Mouse (Mus musculus): Measurements from ENCODE around the gene Homez. TPM values are rescaled to one million over a fixed set of nuclear protein-coding genes. Genes with fewer than 3 reads are reported as not detected.
A peak's percentile ranks its signal among the peaks of the same experiment; 100 is the strongest.

Homez gene
- polyA plus RNA-seq, 1 experiment from 2014 or later: 16.4 TPM

DNA sequence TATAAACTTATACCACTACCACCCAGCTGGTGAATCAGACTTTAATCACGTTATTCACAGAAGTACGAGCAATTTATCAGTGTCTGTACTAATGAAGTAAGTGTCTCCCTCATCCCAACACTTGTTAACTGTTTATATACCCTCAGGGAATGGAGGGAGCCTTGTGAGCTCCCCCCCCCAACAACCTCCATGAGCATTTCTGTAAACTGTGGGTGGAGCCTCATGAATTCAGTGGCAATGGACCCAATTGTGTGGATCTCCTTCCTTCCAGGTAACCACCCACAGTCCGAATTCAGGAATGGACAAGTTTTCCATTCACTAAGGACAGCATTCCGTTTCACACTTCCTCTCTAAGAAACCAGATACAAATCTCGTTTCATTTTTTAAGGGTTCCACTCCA is 5.1 kb downstream of the Homez start:
- WGBS: 91% methylated on average over 5 of the region's 5 CpGs

DNA sequence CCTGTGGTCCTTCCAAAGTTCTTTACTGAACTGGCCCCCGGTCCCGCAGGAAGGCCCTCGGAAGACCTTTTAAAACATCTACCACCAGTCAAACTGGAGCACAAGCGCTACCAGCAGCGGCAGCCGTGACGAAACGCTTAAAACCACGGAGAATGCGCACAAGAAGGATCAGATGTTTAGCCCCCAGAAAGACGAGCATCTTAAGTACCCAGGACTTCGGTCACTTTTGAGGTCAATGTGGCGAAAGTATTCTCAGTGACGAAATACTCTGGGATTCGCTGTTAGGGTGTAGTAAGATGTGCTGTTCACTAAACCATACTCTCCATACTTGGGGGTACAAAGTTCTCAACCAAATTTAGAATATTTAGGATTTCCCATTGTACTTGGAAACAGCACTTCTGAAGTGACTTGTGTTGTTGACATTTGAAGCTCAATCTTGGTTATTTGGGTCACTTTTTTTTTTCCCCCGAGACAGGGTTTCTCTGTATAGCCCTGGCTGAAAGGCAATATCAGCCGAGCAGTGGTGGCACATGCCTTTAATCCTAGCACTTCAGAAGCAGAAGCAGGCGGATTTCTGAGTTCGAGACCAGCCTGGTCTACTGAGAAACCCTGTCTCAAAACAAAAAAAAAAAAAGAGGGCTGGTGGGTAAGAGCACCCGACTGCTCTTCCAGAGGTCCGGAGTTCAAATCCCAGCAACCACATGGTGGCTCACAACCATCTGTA is 6.3 kb downstream of the Homez start:
- Histone ChIP-seq H3K4me1 (peaks cover 14% of the 10 kb centered on the region), H3K9ac (replicated peaks) (peak overlapping the region; percentile 58), H3K27me3 (no peaks in the 10 kb centered on the region; the same call in 1 of the 2 replicates), H3K27ac (replicated peaks) (peak overlapping the region; percentile 80), H3K4me2 (replicated peaks) (peak overlapping the region; percentile 73), H3K9me3 (no peaks in the 10 kb centered on the region), H3K4me3 (peak overlapping the region; percentile 93), H3K36me3 (no peaks in the 10 kb centered on the region)
- 18% methylated on average over 21 of the region's 21 CpGs for WGBS
- peak; percentile 18 for ATAC-seq (ENCODE audit: low FRiP score, low read depth)

More for the DNA sequence above, 5.1 kb downstream of the Homez start:
- no peaks in the 10 kb centered on the region; the same call in 1 of the 2 replicates for H3K27me3 ChIP-seq
- H3K9ac ChIP-seq (replicated peaks): no peak overlapping the region
- no peak overlapping the region for H3K4me2 ChIP-seq (replicated peaks)
- H3K4me1 ChIP-seq: peaks cover 14% of the 10 kb centered on the region
- no peak overlapping the region for H3K27ac ChIP-seq (replicated peaks)
- no peak overlapping the region for H3K4me3 ChIP-seq
- no peaks in the 10 kb centered on the region for H3K9me3 ChIP-seq
- ATAC-seq (ENCODE audit: low FRiP score, low read depth): no peak
- H3K36me3 ChIP-seq: no peaks in the 10 kb centered on the region

DNA sequence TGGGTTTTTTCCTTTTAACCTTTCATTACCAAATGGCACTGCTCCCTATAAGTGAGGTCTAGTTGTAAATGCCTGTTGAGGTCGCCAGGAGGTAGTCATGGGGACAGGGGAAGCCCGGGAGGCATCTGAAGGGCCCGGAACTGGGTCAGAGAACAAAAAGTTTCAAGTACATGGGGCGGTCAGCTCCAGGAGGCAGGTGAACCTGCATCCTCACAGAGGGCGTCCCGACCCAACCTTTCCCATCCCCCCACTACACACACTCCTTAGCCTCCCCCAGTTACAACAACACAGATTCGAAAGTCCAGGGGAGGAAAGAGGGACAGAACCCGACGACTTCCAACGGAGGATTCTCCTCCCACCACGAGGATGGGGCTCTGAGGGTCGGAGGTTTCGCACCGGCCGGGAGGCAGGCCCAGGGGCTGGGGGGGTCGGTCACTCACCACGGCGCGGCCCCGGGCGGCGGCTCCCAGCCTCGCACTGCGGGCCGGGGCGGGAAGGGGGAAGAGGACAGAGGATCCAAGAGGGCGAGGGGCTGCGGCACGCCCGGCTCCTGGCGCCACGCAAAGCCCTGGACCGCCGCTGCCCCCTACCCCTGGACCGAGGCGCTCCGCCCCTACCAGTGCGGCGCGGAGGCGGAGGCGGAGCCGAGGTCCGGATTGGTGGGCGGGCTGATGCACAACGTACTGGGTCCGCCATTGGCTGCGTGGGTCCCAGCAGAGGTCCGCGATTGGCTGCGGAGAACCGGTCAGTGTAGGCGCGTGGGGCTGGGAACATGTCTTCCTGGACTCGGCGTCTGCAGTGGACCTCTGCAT is 7.1 kb downstream of the Homez start:
- under 1% methylated on average over 56 of the region's 56 CpGs for whole genome bisulfite sequencing
- no peaks in the 10 kb centered on the region for H3K9me3 ChIP-seq
- H3K4me3 ChIP-seq: peak overlapping the region; percentile 93
- no peaks in the 10 kb centered on the region for H3K36me3 ChIP-seq
- peaks cover 14% of the 10 kb centered on the region for H3K4me1 ChIP-seq
- peak overlapping the region; percentile 80 for H3K27ac ChIP-seq (replicated peaks)
- no peaks in the 10 kb centered on the region; the same call in 1 of the 2 replicates for H3K27me3 ChIP-seq
- ATAC-seq (ENCODE audit: low FRiP score, low read depth): peak; percentile 100
- peak overlapping the region; percentile 96 for H3K9ac ChIP-seq (replicated peaks)
- peak overlapping the region; percentile 73 for H3K4me2 ChIP-seq (replicated peaks)

DNA sequence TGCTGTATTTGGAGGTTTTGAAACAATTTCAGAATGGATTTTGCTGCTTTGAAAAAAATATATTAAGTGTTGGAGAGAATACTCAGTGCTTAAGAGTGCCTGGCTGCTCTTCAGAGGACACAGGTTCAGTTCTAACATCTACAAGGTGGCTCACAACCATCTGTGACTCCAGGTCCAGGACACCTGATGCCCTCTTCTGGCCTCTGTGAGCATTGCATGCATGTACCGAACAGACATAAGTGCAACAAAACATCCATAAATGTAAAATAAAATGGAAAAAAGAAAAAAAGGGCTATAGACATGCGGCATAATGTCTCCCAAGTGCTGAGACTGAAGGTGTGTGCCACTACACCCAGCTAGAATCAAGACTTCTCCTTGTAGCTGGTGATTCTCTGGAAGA is 10.2 kb downstream of the Homez start:
- H3K27me3 ChIP-seq: no peaks in the 10 kb centered on the region; the same call in 1 of the 2 replicates
- H3K36me3 ChIP-seq: peaks cover 24% of the 10 kb centered on the region
- no peak overlapping the region for H3K9ac ChIP-seq (replicated peaks)
- no peak for ATAC-seq (ENCODE audit: low FRiP score, low read depth)
- no peak overlapping the region for H3K4me3 ChIP-seq
- H3K4me1 ChIP-seq: peaks cover 14% of the 10 kb centered on the region
- no peak overlapping the region for H3K27ac ChIP-seq (replicated peaks)
- WGBS: 39% methylated on average over 2 of the region's 2 CpGs
- no peaks in the 10 kb centered on the region for H3K9me3 ChIP-seq
- no peak overlapping the region for H3K4me2 ChIP-seq (replicated peaks)

DNA sequence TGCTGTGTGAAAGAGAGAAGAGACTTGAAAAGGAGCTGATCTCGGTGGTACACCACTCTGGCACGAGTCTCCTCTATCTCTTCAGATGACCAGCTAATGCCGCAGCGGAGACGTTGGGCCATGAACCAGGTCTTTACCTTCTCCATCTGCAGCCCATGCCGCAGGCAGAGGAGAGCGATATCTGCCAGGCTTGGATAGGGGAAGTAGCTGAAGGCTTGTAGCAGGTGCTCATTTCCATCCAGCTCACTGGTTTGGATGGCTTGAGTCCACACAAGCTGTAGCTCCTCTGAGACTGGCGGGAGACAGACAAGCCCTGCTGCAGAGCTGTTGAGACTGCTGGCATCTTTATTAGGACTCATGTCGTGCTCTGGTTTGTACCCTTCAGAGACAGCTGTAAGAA is 12.9 kb downstream of the Homez start:
- H3K9me3 ChIP-seq: no peaks in the 10 kb centered on the region
- H3K36me3 ChIP-seq: peaks cover 30% of the 10 kb centered on the region
- peaks cover 7% of the 10 kb centered on the region for H3K4me1 ChIP-seq
- no peak overlapping the region for H3K27ac ChIP-seq (replicated peaks)
- ATAC-seq (ENCODE audit: low FRiP score, low read depth): no peak
- WGBS: 89% methylated on average over 9 of the region's 9 CpGs
- no peak overlapping the region for H3K4me3 ChIP-seq
- H3K4me2 ChIP-seq (replicated peaks): no peak overlapping the region
- no peaks in the 10 kb centered on the region for H3K27me3 ChIP-seq
- H3K9ac ChIP-seq (replicated peaks): no peak overlapping the region

DNA sequence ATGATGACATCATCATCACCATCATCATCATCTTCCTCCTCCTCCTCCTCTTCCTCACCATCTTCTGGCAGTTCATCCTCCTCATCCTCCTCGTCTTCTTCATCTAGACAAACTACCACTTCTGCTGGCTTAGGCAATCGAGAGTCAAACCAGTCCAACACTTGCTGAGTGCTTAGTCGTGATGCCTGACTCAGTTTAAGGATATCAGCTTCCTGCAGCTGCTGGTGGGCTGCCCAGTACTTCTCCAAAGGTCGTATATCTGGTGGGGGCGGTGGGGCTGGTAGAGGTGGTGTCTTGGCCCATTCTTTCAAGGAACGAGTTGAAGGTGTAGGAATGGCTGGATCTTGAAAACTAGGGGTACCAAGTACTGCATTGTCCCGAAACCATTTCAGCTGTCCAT is 14.1 kb downstream of the Homez start:
- Histone ChIP-seq H3K27me3 (no peaks in the 10 kb centered on the region), H3K4me3 (no peak overlapping the region), H3K9ac (replicated peaks) (no peak overlapping the region), H3K9me3 (no peaks in the 10 kb centered on the region), H3K27ac (replicated peaks) (no peak overlapping the region), H3K4me2 (replicated peaks) (no peak overlapping the region), H3K36me3 (peaks cover 30% of the 10 kb centered on the region), H3K4me1 (no peaks in the 10 kb centered on the region)
- 94% methylated on average over 7 of the region's 7 CpGs for WGBS
- no peak for ATAC-seq (ENCODE audit: low FRiP score, low read depth)

DNA sequence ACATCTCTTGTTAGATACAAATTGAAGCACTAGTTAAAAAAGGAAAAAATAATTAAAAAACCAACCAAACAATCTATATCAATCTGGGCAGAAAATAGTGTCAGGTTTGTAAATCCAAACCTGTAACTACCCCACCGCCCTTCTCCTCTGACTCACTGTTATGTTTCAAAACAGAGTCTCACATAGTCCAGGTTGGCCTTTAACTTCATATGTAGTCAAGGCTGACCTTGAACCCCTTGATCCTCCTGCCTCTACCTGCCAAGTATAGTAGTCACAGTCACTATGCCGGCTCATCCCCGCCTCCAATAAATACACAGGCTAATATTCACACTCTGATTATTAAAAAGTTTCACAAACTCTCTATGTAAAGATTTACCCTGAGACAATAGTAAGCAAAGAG is 15.0 kb downstream of the Homez start:
- Histone ChIP-seq H3K9ac (replicated peaks) (no peak overlapping the region), H3K27ac (replicated peaks) (no peak overlapping the region), H3K4me3 (no peak overlapping the region), H3K4me2 (replicated peaks) (no peak overlapping the region), H3K4me1 (no peaks in the 10 kb centered on the region), H3K27me3 (no peaks in the 10 kb centered on the region), H3K9me3 (no peaks in the 10 kb centered on the region), H3K36me3 (peaks cover 30% of the 10 kb centered on the region)
- no peak for ATAC-seq (ENCODE audit: low FRiP score, low read depth)
- WGBS: 96% methylated on average over 3 of the region's 3 CpGs

DNA sequence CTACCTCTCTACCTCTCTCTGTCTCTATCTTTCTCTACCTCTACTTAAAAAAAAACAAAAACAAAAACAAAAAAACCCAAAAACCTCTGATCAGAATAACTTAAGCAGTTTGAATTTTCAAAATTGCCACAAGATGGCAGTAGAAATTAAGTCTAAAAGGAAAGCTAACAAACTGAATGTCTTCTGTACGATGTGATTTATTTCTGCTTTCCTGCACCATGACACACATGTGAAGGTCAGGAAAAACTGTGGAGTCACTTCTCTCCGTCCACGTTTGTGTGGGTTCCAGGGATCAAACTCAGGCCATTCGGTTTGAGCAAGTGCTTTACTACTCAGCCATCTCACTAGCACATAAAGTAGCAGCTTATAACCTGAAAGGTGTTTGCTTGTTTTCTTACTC is 27.3 kb downstream of the Homez start:
- Histone ChIP-seq H3K4me2 (replicated peaks) (no peak overlapping the region), H3K36me3 (no peaks in the 10 kb centered on the region), H3K27me3 (no peaks in the 10 kb centered on the region), H3K27ac (replicated peaks) (no peak overlapping the region), H3K9ac (replicated peaks) (no peak overlapping the region), H3K4me1 (no peaks in the 10 kb centered on the region), H3K9me3 (no peaks in the 10 kb centered on the region), H3K4me3 (no peak overlapping the region)
- WGBS: 3% methylated on average over 4 of the region's 4 CpGs
- no peak for ATAC-seq (ENCODE audit: low FRiP score, low read depth)

DNA sequence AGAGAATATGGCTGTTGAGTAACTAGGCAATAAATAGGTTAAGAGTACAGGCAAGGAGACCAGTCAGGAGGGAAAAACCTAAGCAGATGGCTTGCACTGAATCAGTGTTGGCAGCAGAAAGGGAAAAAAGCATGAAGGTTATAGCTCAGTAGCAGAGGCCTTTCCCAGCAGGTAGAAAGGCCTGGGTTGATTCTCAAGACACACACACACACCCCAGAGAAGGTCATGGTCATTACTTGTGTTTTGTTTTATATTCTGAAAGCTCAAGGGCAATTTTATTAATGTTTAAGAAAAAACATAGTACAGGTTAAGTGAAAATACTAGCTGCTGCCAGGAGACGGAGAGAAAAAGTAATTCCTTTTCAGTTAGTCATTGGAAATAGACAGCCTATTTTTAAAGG is 47.0 kb downstream of the Homez start:
- H3K9me3 ChIP-seq: no peaks in the 10 kb centered on the region
- H3K36me3 ChIP-seq: no peaks in the 10 kb centered on the region
- WGBS: 86% methylated on average over 1 of the region's 1 CpGs
- no peak overlapping the region for H3K4me2 ChIP-seq (replicated peaks)
- H3K4me3 ChIP-seq: no peak overlapping the region
- no peak for ATAC-seq (ENCODE audit: low FRiP score, low read depth)
- no peaks in the 10 kb centered on the region for H3K27me3 ChIP-seq
- H3K4me1 ChIP-seq: no peaks in the 10 kb centered on the region
- no peak overlapping the region for H3K9ac ChIP-seq (replicated peaks)
- no peak overlapping the region for H3K27ac ChIP-seq (replicated peaks)

- ATAC-seq (ENCODE audit: low FRiP score, low read depth): no peak
- 92% methylated on average over 2 of the region's 2 CpGs for WGBS
Observed at GRCm38 (mm10) chr14:54822301-54822700, 48.5 kb downstream of the Homez start.

DNA sequence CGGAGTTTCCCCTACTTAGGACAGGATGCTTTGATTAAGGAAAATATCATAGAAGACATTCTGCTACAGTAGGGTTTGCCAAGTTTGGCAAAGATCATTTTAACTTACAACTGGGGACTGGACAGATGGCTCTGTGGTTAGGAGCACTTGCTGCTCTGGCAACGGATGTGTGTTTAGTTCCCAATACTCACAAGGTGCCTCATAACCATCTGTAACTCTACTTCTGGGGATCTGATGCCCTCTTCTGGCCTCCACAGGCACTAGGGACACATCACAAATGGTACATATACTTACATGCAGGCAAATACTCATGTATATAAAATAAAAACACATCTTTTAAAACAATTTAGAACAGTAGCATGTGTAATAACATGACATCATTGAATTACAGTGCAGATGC is 53.0 kb downstream of the Homez start:
- Histone ChIP-seq H3K4me1 (no peaks in the 10 kb centered on the region), H3K9me3 (no peaks in the 10 kb centered on the region), H3K27me3 (no peaks in the 10 kb centered on the region), H3K4me2 (replicated peaks) (no peak overlapping the region), H3K9ac (replicated peaks) (no peak overlapping the region), H3K36me3 (no peaks in the 10 kb centered on the region), H3K27ac (replicated peaks) (no peak overlapping the region), H3K4me3 (no peak overlapping the region)
- 41% methylated on average over 2 of the region's 2 CpGs for WGBS
- ATAC-seq (ENCODE audit: low FRiP score, low read depth): no peak

More at GRCm38 (mm10) chr14:54822301-54822700, 48.5 kb downstream of the Homez start:
- Histone ChIP-seq H3K9ac (replicated peaks) (no peak overlapping the region), H3K4me1 (no peaks in the 10 kb centered on the region), H3K27me3 (no peaks in the 10 kb centered on the region), H3K4me2 (replicated peaks) (no peak overlapping the region), H3K9me3 (no peaks in the 10 kb centered on the region), H3K27ac (replicated peaks) (no peak overlapping the region), H3K4me3 (no peak overlapping the region), H3K36me3 (no peaks in the 10 kb centered on the region)

GRCm38 (mm10) chr14:54815737-54816136 is 55.0 kb downstream of the Homez start:
- Histone ChIP-seq H3K36me3 (no peaks in the 10 kb centered on the region), H3K4me3 (no peak overlapping the region), H3K4me2 (replicated peaks) (no peak overlapping the region), H3K27ac (replicated peaks) (no peak overlapping the region), H3K27me3 (no peaks in the 10 kb centered on the region), H3K9me3 (no peaks in the 10 kb centered on the region), H3K4me1 (no peaks in the 10 kb centered on the region), H3K9ac (replicated peaks) (no peak overlapping the region)
- no peak for ATAC-seq (ENCODE audit: low FRiP score, low read depth)
- WGBS: 63% methylated on average over 3 of the region's 3 CpGs

All from midbrain, embryonic 12.5 days (tissue).